Mouse (Mus musculus): ENCODE results near the gene Efna5.

GRCm38 (mm10) chr17:62691201-62691715 is 189.9 kb downstream of the Efna5 start:
- TF ChIP-seq CTCF (IDR thresholded peaks at IDR 0.05; ENCODE audit: extremely low read depth, insufficient read length, insufficient replicate concordance, low read depth, low read length) (no peak), POLR2A (IDR thresholded peaks at IDR 0.05; ENCODE audit: low read depth, low read length) (no peak)
